Mouse (Mus musculus): Measurements from ENCODE around the gene Tcf12.

The Tcf12 gene

GRCm38 (mm10) chr9:72088893-72089611, 22.6 kb downstream of the Tcf12 start:
- no peak for DNase-seq (ENCODE audit: low spot score in 2 of 2)

- no peak for DNase-seq (ENCODE audit: low spot score in 2 of 2)
Measured at GRCm38 (mm10) chr9:72085017-72085416, 26.7 kb downstream of the Tcf12 start.

- peak in 1 of 2 experiments; percentile 48 for DNase-seq (ENCODE audit: low spot score in 2 of 2)
Measured at GRCm38 (mm10) chr9:72084131-72084530, 27.5 kb downstream of the Tcf12 start.

- no peak for DNase-seq (ENCODE audit: low spot score in 2 of 2)
Measured at GRCm38 (mm10) chr9:72076158-72076557, 35.5 kb downstream of the Tcf12 start.

- DNase-seq (ENCODE audit: low spot score in 2 of 2) = no peak
Measured at GRCm38 (mm10) chr9:72066151-72066550, 45.5 kb downstream of the Tcf12 start.

- DNase-seq (ENCODE audit: low spot score in 2 of 2) = no peak
Measured at GRCm38 (mm10) chr9:72053144-72053543, 58.5 kb downstream of the Tcf12 start.

GRCm38 (mm10) chr9:72040156-72040555, 71.5 kb downstream of the Tcf12 start:
- DNase-seq (ENCODE audit: low spot score in 2 of 2) = no peak

GRCm38 (mm10) chr9:72039369-72039768, 72.3 kb downstream of the Tcf12 start:
- no peak for DNase-seq (ENCODE audit: low spot score in 2 of 2)

- DNase-seq (ENCODE audit: low spot score in 2 of 2) = no peak
Measured at GRCm38 (mm10) chr9:72037059-72037516, 74.6 kb downstream of the Tcf12 start.

GRCm38 (mm10) chr9:72036257-72036656, 75.4 kb downstream of the Tcf12 start:
- no peak for DNase-seq (ENCODE audit: low spot score in 2 of 2)

- no peak for DNase-seq (ENCODE audit: low spot score in 2 of 2)
Measured at GRCm38 (mm10) chr9:72033271-72033670, 78.4 kb downstream of the Tcf12 start.

GRCm38 (mm10) chr9:72030274-72030673, 81.4 kb downstream of the Tcf12 start:
- no peak for DNase-seq (ENCODE audit: low spot score in 2 of 2)

GRCm38 (mm10) chr9:72029601-72030000, 82.1 kb downstream of the Tcf12 start:
- no peak for DNase-seq (ENCODE audit: low spot score in 2 of 2)

GRCm38 (mm10) chr9:72023274-72023673, 88.4 kb downstream of the Tcf12 start:
- DNase-seq (ENCODE audit: low spot score in 2 of 2) = no peak

GRCm38 (mm10) chr9:72021512-72021911, 90.2 kb downstream of the Tcf12 start:
- DNase-seq (ENCODE audit: low spot score in 2 of 2) = peak in 1 of 2 experiments; percentile 25

- no peak for DNase-seq (ENCODE audit: low spot score in 2 of 2)
Measured at GRCm38 (mm10) chr9:72016021-72016420, 95.7 kb downstream of the Tcf12 start.

GRCm38 (mm10) chr9:72014585-72015381, 96.9 kb downstream of the Tcf12 start:
- DNase-seq (ENCODE audit: low spot score in 2 of 2) = no peak

- no peak for DNase-seq (ENCODE audit: low spot score in 2 of 2)
Measured at GRCm38 (mm10) chr9:72013541-72013940, 98.1 kb downstream of the Tcf12 start.

GRCm38 (mm10) chr9:72008634-72009033, 103.0 kb downstream of the Tcf12 start:
- no peak for DNase-seq (ENCODE audit: low spot score in 2 of 2)

- DNase-seq (ENCODE audit: low spot score in 2 of 2) = no peak
Measured at GRCm38 (mm10) chr9:71991147-71991546, 120.5 kb downstream of the Tcf12 start.

GRCm38 (mm10) chr9:71990376-71990775, 121.3 kb downstream of the Tcf12 start:
- DNase-seq (ENCODE audit: low spot score in 2 of 2) = no peak

GRCm38 (mm10) chr9:71989663-71990062, 122.0 kb downstream of the Tcf12 start:
- no peak for DNase-seq (ENCODE audit: low spot score in 2 of 2)

GRCm38 (mm10) chr9:71986716-71987115, 125.0 kb downstream of the Tcf12 start:
- DNase-seq (ENCODE audit: low spot score in 2 of 2) = no peak
